In genomic region chr9:75089285-75089684, GRCm38 (mm10) we compare ENCODE assay signal across 26 mouse cellular contexts. TPM values are rescaled to one million over a fixed set of nuclear protein-coding genes. Genes with fewer than 3 reads are reported as not detected.
A peak's percentile ranks its signal among the peaks of the same experiment; 100 is the strongest.
DNase-seq lines count a peak whose midpoint lies in the region; ATAC-seq and TF ChIP-seq lines count a peak whose summit lies in the region.
"Had no signal": no experiment of that assay in that cellular context is flagged by ENCODE, and none has a peak within 500 bp of the region (broad histone marks: within the 10 kb centered on the region; RNA-seq: fewer than 3 reads in every experiment).

No protein-coding gene starts in this region.

- no peak for TF ChIP-seq POLR2A in CH12.LX (IDR thresholded peaks at IDR 0.05; ENCODE audit: low read depth, low read length)

- no peak for TF ChIP-seq RAD21 in CH12.LX (IDR thresholded peaks at IDR 0.05; ENCODE audit: low read depth, low read length)

- 0 out of 2 replicates have a peak, but pooled peaks have one; percentile 22 for ATAC-seq in common myeloid progenitor, adult 5-6 weeks (replicated peaks; ENCODE audit: low read depth, poor library complexity, severe bottlenecking)
- no peak for ATAC-seq in megakaryocyte, adult 5-6 weeks (ENCODE audit: poor library complexity, severe bottlenecking)
- no peak for ATAC-seq in hindbrain, embryonic 14.5 days (ENCODE audit: low FRiP score)
- ATAC-seq: forebrain, embryonic 14.5 days; forebrain, postnatal 0 days; hindbrain, postnatal 0 days; inflammation-experienced regulatory T-cells, adult 6 months; intestine, embryonic 16.5 days had no signal

- H3K9ac ChIP-seq in CH12.LX (ENCODE audit: insufficient read depth, low read depth), result no peak overlapping the region
- no peak overlapping the region for H3K9ac ChIP-seq in hindbrain, embryonic 14.5 days
- H3K9ac ChIP-seq: embryonic facial prominence, embryonic 12.5 days; embryonic facial prominence, embryonic 15.5 days; forebrain, postnatal 0 days; heart, embryonic 13.5 days; hindbrain, embryonic 13.5 days had no signal

- TF ChIP-seq EP300 in CH12.LX (IDR thresholded peaks at IDR 0.05; ENCODE audit: low read length), result no peak

- H3K79me2 ChIP-seq in CH12.LX (replicated peaks; ENCODE audit: control insufficient read depth, extremely low read depth, insufficient read depth, poor library complexity, severe bottlenecking), result peaks cover 58% of the 10 kb centered on the region

- DNase-seq in A20 (ENCODE audit: low read depth, low spot score) (peak; percentile 43), CH12.LX (ENCODE audit: extremely low read depth) (no peak)
- no peak for DNase-seq in urinary bladder, adult 18-20 months (ENCODE audit: low spot score in 2 of 2)
- DNase-seq in hindbrain, embryonic 14.5 days (ENCODE audit: low spot score), result no peak
- DNase-seq: adrenal gland, adult 2 months; adrenal gland, postnatal 25 days; cerebellum, adult 18-20 months; cerebellum, adult 9-10 months; cerebellum, postnatal 14 days; forebrain, postnatal 0 days; gastrocnemius, adult 2 months; gastrocnemius, postnatal 14 days; heart, adult 2 months; heart, postnatal 36 days had no signal

- no peak overlapping the region for H3K4me3 ChIP-seq in CH12.LX (replicated peaks in 1 of 3; ENCODE audit: low read depth in 2 of 3, low read length in 2 of 3, poor library complexity in 1 of 3)
- H3K4me3 ChIP-seq in hindbrain, embryonic 14.5 days (replicated peaks; ENCODE audit: low read length), result no peak overlapping the region
- H3K4me3 ChIP-seq: embryonic facial prominence, embryonic 12.5 days; embryonic facial prominence, embryonic 15.5 days; gastrocnemius, adult 2 months; heart, adult 2 months; heart, embryonic 10.5 days; heart, embryonic 13.5 days; hindbrain, embryonic 10.5 days; hindbrain, embryonic 13.5 days had no signal

- no peaks in the 10 kb centered on the region for H3K9me3 ChIP-seq in CH12.LX (replicated peaks; ENCODE audit: low read length)
- no peaks in the 10 kb centered on the region for H3K9me3 ChIP-seq in hindbrain, embryonic 14.5 days (ENCODE audit: control insufficient read depth, low read length)
- H3K9me3 ChIP-seq: embryonic facial prominence, embryonic 12.5 days; embryonic facial prominence, embryonic 15.5 days; heart, embryonic 10.5 days; heart, embryonic 13.5 days; hindbrain, embryonic 10.5 days; hindbrain, embryonic 13.5 days had no signal

- peaks cover 14 to 79% of the 10 kb centered on the region in 2 experiments for H3K4me1 ChIP-seq in CH12.LX (ENCODE audit: control insufficient read depth in 1 of 2, insufficient read depth in 2 of 2)
- no peaks in the 10 kb centered on the region for H3K4me1 ChIP-seq in hindbrain, embryonic 14.5 days (replicated peaks; ENCODE audit: control insufficient read depth, insufficient read depth, low read length)
- H3K4me1 ChIP-seq: embryonic facial prominence, embryonic 12.5 days; embryonic facial prominence, embryonic 15.5 days; hindbrain, embryonic 10.5 days had no signal

- in situ Hi-C loops in CH12.LX (cut with MboI; ENCODE audit: low pct_ligation_motif_present, low pct_unique_long_range_greater_than_20kb, low sequenced_read_pairs), result no loop called here

- no peak overlapping the region for H3K27ac ChIP-seq in CH12.LX (ENCODE audit: insufficient read depth, low read depth)
- no peak overlapping the region for H3K27ac ChIP-seq in hindbrain, embryonic 14.5 days
- H3K27ac ChIP-seq: embryonic facial prominence, embryonic 12.5 days; embryonic facial prominence, embryonic 15.5 days; heart, adult 2 months; heart, embryonic 10.5 days; heart, embryonic 13.5 days; hindbrain, embryonic 10.5 days; hindbrain, embryonic 13.5 days; hindbrain, postnatal 0 days had no signal

- peaks cover 0 to 11% of the 10 kb centered on the region in 2 experiments for H3K36me3 ChIP-seq in CH12.LX (replicated peaks in 1 of 2; ENCODE audit: control insufficient read depth in 1 of 2, insufficient read depth in 1 of 2, low read length in 1 of 2)
- no peaks in the 10 kb centered on the region for H3K36me3 ChIP-seq in hindbrain, embryonic 14.5 days (replicated peaks; ENCODE audit: control insufficient read depth, insufficient read depth)
- H3K36me3 ChIP-seq: embryonic facial prominence, embryonic 12.5 days; embryonic facial prominence, embryonic 15.5 days; heart, embryonic 10.5 days; heart, embryonic 13.5 days; hindbrain, embryonic 10.5 days; hindbrain, embryonic 13.5 days had no signal

- no peaks in the 10 kb centered on the region for H3K27me3 ChIP-seq in CH12.LX (replicated peaks)
- no peaks in the 10 kb centered on the region for H3K27me3 ChIP-seq in hindbrain, embryonic 14.5 days (ENCODE audit: control insufficient read depth, insufficient read depth, low read length)
- H3K27me3 ChIP-seq: embryonic facial prominence, embryonic 12.5 days; embryonic facial prominence, embryonic 15.5 days; heart, embryonic 13.5 days; hindbrain, embryonic 13.5 days had no signal

- dilution Hi-C loops in CH12.LX (cut with MboI; ENCODE audit: extremely low pct_ligation_motif_present, extremely low pct_unique_long_range_greater_than_20kb, low sequenced_read_pairs), result no loop called here

- 80% methylated on average over 3 of the region's 3 CpGs for WGBS in hindbrain, embryonic 14.5 days

- H3K4me2 ChIP-seq in CH12.LX (ENCODE audit: insufficient read depth, low read depth, poor library complexity, severe bottlenecking), result no peak overlapping the region
- no peak overlapping the region for H3K4me2 ChIP-seq in hindbrain, embryonic 14.5 days (replicated peaks)
- H3K4me2 ChIP-seq: embryonic facial prominence, embryonic 12.5 days; embryonic facial prominence, embryonic 15.5 days; heart, embryonic 13.5 days; hindbrain, embryonic 13.5 days had no signal

- no peak for TF ChIP-seq CTCF in CH12.LX (conservative IDR thresholded peaks at IDR 0.05 in 1 of 2, IDR thresholded peaks at IDR 0.05 in 1 of 2; ENCODE audit: low read depth in 2 of 2, low read length in 2 of 2)

TF ChIP-seq in CH12.LX, 34 proteins besides CTCF, POLR2A, EP300 and RAD21:
- TF ChIP-seq USF2 (conservative IDR thresholded peaks at IDR 0.05; ENCODE audit: low read depth, low read length) (0 out of 2 replicates have a peak, but pooled peaks have one; percentile 13), CHD1 (IDR thresholded peaks at IDR 0.05; ENCODE audit: low read depth, low read length) (no peak), ETS1 (conservative IDR thresholded peaks at IDR 0.05; ENCODE audit: low read depth, low read length) (no peak)
TF ChIP-seq in CH12.LX: peak in this region for 1.

RNA-seq across cellular contexts. Expression of gene Myo5a, which starts 18.5 kb away (rescaled TPM):
- total RNA-seq in CH12.LX (2012; rRNA removed) (66.6 and 67.8 TPM in 2 replicates), CH12.LX (2014; rRNA removed) (55.0 and 65.7 TPM in 2 replicates)
- polyA plus RNA-seq in CH12.LX (2012; ENCODE audit: insufficient read length, low read depth), result 94.6 and 107 TPM in 2 replicates
- 104 and 122 TPM in 2 replicates for total RNA-seq in common myeloid progenitor, adult 5-6 weeks (2017)
- total RNA-seq in megakaryocyte, adult 5-6 weeks (2015), result 119 and 122 TPM in 2 replicates
- total RNA-seq in megakaryocyte, adult 5-6 weeks (2017), result 168 and 226 TPM in 2 replicates
- polyA plus RNA-seq in hindbrain, embryonic 14.5 days (2014; fragmentation: Nextera tagmentation; extraction: Ambion mirVana), result 58.1 and 61.5 TPM in 2 replicates

RNA-seq across cellular contexts. Expression of gene Arpp19, which starts 51.9 kb away (rescaled TPM):
- total RNA-seq in CH12.LX (2012; rRNA removed) (244 and 311 TPM in 2 replicates), CH12.LX (2014; rRNA removed) (194 and 233 TPM in 2 replicates)
- 479 and 504 TPM in 2 replicates for polyA plus RNA-seq in CH12.LX (2012; ENCODE audit: insufficient read length, low read depth)
- 121 and 223 TPM in 2 replicates for total RNA-seq in common myeloid progenitor, adult 5-6 weeks (2017)
- total RNA-seq in megakaryocyte, adult 5-6 weeks (2015), result 134 and 149 TPM in 2 replicates
- 114 and 153 TPM in 2 replicates for total RNA-seq in megakaryocyte, adult 5-6 weeks (2017)
- 229 and 231 TPM in 2 replicates for polyA plus RNA-seq in hindbrain, embryonic 14.5 days (2014; fragmentation: Nextera tagmentation; extraction: Ambion mirVana)
